Mouse (Mus musculus) right cerebral cortex, adult 2 months (tissue): ENCODE measurements around the gene Ube2q2.
A peak's percentile ranks its signal among the peaks of the same experiment; 100 is the strongest.
"Not testable (repeated sequence)": the region's sequence is repeated elsewhere in the genome, so short reads cannot be mapped to it uniquely, and the experiment has no call there.

Experiments
- DNase-seq, 2 experiments: peaks; one replicate each; pipeline ENCODE4 v3.0.0; 2021 to 2022; ENCODE audit warnings: low spot score in 2 of 2

Gene Ube2q2

DNA sequence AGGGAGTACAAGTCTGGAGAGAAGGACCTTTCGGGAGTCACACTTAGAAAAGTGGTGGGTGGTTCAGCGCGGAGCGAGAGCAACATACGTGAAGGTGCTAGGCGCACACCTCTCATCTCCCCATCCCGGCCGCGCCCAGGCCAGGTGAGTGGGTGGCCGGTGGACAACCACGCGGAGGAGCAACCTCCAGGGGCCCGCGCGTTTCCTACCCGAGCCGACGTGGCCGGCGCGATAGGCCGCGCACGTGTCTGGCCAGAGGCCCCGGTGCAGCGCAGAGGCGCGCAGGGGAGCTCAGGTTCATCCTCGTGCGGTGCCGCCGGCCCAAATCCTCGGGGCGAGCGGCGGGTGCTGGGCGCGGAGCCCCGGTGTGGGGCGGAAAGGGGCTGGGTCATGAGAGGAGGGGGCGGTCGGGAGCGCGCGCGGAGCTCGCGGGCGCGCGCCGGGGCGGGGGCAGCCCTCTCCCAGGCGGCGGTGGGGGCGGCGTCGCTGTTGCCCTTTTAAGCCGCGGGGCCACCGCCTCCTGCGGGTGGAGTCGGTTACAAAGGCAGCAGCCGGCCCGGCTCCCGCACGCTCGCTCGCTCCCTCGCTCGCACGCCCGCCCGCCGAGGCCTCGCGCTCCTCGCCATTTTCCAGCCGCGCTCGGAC lies at the start of gene Ube2q2:
TSS of gene Ube2q2 (plus strand) at position 1 of the 645 bp plus-strand sequence.
- DNase-seq = peak; percentile 52 to 63

DNA sequence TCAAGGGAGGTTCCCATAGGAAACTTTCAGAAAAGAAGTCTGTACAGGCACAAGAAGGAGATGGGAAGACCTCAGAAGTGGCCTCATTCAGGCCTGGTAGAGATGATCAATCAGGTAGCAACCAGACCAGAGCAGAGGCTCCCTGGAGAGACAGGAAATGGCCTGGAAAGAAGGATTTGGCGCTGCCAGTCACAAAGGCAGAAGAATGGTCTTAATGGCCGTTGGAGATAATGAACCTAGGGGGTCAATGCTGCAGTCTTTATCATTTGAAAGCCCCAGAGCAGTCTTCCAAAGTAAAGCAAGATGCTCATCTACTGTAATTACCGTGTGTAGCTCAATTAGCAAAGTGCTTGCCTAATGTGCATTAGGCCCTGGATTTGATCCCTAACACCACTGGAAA lies 47.5 kb upstream of the Ube2q2 start:
- DNase-seq = no peak

DNA sequence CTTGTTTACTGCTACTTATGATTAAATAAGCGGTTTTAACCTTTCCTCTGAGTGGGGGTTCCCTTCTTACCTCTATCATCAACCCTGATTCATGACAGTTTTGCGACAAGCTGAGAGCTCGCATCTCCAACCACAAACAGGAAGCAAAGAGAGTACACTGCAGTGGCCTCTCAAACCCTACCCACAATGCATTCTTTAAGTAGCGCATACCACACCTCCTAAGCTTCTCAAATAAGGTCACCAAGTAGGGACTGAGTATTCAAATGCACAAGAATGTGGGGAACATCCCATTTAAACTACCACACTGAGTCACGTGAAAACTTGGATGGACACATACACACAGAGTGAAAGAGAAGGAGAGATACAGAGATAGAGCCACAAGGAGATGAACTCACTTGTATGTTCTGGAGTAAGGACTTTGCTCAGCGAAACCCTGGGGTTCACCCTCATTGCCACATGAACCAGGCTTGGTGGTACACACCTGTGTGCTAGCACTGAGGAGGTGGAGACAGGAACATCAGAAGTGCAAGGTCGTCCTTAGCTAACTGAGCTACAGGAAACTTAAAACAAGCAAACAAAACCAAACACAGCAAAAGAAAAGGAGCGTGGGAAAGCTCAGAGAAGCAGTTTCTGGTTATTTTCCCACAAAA lies 46.3 kb upstream of the Ube2q2 start:
- no peak for DNase-seq

DNA sequence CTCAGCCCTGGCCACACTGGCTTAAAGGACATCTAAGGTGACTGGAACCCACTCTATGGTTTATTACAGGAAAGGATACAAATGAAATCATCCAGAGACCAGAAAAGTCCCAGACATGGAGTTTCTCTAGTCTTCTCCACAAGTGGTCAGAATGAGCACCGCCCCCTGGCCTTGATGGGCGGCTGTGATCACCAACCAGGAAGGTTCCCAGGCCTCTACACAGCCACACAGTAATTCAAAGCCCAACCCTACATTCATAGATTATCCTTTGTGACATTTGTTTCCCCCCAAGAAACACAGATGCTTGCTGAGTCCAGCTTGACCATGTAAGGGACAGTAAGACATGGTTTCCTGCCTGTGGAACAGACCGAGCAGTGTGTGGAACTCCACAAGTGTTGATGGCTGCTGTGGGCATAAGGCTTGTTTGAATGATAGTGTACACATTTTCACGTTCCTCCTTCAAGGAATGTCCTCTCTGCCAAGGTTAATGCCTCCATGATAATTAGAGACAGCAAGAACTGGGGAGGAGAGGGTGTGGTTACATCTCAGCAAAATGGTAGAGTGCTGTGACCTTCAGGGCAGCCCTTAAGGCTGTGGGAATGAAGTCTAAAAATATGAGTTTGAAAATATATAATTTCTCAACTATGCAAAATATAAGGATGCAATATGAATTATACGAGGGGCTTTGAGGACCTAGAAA lies 45.6 kb upstream of the Ube2q2 start:
- no peak for DNase-seq

DNA sequence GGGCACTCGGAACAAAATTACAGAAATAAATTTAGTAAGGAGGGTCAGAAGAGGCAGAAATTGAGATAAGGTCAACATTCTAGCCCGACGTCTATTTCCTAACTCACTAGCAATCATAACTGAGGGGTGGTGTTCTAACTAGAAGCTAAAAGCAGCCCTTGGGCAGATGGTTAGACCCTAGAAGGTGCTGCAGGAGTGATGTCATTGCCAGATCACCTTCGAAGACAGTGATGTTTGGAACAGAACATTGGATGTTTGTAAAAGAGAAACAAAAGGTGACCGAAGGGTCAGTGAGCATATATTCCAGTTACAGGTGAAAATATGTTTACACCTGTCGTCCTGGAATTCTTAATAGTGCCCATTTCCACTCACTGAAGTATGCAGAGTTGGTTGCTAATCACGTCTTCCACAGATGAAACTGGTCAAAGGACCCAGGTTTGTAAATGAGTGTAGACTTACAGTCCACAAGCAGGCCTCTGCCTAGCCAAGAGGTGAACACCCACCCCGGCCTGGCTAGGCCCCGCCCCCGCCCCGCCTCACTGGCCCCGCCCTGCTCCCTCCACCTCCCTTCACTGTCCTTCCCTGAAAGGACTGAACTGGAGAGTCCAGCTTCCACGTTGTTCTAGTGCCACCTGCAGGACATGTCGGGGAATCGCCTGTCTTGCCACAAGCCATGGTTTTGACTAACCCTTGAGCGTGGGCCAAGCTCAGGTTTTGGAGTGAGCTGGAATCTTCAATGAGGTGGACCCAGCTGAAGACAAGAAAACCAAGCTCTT lies 38.4 kb upstream of the Ube2q2 start:
- peak; percentile 90 to 93 for DNase-seq

DNA sequence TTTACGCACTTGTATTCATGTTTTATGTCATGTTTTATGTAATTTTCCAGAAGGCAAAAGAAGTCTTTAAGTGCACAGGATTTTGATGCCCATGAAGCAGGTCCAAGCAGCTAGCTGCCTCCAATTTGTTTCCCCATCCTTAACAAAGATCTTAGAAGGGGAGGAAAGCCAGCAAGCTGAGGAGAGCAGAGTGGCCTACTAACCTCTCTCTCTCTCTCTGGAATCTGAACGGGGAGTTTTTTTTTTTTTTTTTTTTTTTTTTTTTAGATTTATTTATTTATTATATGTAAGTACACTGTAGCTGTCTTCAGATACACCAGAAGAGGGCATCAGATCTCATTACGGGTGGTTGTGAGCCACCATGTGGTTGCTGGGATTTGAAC lies 37.8 kb upstream of the Ube2q2 start:
- not testable (repeated sequence) for DNase-seq

DNA sequence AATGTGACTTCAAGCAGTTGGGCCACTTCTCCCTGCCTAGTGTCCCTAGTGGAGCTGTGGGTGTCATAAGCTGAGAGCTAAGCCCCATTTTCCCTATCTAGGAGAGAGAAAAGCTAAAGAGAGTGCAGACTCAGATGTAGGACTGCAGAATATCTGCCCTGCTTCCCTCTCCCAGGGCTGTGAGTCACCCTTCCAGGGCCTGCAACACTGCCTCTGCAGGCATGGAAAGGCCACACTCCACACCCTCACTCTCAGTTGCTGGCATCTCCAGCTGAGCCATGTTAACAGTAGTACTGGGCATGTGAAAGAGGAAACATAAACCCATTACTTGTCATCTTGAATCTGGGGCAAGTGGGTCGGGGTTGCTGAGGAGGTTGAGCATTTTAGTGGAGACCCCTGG lies 33.9 kb upstream of the Ube2q2 start:
- no peak for DNase-seq

DNA sequence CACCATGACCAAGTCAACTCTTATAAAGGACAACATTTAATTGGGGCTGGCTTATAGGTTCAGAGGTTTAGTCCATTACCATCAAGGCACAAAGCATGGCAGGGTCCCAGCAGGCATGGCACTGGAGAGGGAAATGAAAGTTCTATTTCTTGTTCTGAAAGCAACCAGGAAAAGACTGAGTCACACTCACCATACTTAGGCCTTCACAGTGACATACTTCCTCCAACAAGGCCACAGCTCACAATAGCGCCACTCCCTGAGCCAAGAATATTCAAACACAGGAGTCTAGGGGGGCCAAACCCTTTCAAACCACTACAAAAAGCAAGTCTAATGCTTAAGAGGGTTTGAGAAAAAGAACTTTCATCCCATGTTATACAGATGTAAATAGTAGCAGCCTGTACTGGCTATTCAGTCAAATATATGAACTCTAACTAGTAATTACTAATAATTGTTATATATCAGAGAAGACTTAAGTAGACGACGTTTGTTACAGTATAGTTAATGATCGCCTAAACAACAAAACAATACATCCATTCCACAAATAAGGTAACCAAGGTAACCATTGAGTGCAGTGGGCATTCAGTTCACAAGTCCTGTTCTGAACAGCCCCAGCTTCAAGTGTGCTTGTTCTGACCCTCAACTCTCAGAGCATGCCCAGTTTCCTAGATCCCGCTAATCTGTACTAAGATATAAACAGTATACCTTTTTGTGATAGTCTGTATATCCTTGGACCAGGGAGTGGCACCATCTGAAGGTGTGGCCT lies 31.2 kb upstream of the Ube2q2 start:
- no peak for DNase-seq

DNA sequence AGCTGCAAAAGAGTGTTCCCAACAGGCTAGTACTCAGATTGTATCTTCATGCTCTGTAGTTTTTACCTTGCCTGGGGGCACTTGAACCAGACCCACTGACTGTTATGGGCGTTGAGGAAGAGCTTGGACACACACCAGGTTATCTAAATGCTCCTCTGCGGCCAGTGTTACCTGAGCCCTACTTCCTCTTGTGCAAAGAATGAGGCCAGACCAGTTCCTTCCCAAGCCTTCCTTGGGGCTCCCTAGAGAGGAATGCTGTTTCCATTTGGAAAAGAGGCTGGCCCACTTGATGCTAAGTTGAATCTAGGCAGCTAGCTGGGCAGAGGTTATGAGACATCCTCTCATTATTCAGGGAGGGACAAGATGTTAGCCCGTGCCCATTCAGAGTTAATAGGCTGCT lies 26.1 kb upstream of the Ube2q2 start:
- no peak for DNase-seq

DNA sequence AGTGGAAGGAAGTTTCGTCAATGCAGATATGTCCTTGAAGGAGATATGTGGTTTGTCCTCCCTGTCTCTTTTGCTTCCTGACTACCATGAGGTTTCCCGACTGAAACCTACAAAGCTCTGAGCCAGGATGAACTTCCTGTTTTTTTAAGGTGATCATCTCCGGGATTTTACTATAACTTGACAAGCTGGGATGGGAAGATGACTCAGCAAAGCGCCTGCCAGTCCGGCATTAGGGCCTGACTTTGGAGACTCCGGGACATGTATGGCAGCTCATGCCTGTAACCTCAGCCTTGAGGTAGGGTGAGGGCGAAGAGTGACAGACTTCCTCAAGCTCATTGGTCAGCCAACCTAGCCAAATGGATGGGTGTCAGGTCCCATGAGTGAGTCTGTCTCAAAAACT lies 22.9 kb upstream of the Ube2q2 start:
- DNase-seq = no peak

DNA sequence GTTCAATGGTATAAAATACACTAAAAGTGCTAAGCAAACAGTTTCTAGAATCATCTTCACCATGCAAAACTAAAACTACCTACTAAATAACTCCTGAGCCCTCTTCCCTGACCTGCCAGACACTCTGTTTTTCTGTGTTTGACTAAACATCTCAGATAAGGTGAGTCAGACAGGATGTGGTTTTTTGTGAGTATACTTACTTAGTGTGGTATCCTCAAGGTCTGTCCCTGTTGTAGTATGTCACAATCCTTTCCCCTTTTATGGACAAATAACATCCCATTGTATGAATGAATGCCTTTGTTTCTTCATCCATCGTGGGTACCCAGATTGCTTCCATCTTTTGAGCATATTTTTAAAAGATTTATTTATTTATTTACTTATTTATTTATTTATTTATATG lies 22.4 kb upstream of the Ube2q2 start:
- no peak for DNase-seq

DNA sequence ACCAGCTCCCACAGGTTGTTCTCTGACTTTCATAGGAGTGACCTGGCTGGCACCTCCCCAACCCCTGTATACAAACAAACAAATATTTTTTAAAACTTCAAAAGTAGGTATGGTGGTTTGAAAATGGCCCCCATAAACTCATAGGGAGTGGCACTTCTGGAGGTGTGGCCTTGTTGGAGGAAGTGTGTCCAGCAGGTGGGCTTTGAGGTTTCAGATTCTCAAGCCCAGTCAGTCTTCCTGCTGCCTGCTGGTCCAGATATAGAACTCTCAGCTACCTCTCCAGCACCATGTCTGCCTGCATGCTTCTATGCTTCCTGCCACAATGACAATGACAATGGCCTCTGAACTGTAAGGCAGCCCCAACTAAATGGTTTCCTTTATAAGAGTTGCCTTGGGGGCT lies 16.8 kb upstream of the Ube2q2 start:
- DNase-seq = no peak

DNA sequence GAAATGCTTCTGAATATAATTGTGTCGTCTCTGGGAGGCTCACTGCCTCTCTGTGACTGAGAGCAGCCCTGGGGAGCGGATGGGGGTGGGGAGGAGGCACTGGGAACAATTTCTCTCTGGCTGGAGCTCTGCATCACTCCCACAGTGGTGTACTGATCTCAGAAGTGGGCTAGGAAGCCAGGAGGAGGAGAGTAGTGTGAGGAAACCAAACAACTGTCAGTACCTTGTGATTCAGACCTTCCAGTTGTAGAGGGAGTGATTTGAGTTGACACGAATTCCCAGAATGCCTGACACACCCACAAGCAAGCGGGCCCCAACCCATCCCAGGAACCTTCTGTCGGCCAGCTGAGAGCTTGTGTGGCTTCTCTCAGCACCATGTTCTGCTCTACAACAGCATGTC lies 12.1 kb upstream of the Ube2q2 start:
- peak; percentile 33 to 40 for DNase-seq

DNA sequence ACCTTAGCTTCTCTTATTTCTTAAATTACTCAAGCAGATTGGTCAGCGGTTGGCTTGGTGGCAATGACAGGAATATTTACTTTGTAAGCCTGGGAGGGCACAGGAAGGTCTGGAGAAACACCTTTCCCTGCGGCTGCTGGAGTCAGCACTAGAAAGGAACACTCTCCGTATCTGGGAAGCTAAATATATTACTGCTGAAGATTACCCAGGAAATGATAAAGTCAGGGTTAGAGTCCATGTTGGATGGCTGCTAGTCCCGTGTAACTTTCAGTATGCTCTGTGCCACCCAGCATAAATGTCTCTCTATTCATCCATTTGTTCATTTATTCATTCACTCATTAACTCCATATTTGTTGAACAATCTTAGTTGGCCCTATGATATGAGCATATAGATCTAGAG lies 11.5 kb upstream of the Ube2q2 start:
- DNase-seq = no peak

DNA sequence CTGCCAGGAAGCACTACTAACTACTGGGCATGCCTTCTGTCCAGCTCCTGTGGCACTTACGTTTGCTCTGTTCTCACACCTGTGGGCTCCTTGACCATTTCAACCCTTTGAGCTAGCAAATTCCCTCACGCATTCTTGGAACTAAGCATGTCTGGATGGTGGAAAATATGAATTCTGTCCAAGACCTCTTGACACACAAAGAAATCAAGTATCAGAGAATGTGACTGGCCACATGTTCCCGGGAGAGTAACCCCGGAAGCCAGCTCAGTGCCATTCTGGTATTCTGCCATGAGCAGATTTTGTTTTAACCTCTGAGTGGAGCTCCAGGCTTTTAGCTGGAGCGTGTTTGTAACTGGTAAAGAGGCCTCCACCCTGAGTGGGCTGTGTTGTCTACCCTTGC lies 8.7 kb upstream of the Ube2q2 start:
- DNase-seq = no peak

DNA sequence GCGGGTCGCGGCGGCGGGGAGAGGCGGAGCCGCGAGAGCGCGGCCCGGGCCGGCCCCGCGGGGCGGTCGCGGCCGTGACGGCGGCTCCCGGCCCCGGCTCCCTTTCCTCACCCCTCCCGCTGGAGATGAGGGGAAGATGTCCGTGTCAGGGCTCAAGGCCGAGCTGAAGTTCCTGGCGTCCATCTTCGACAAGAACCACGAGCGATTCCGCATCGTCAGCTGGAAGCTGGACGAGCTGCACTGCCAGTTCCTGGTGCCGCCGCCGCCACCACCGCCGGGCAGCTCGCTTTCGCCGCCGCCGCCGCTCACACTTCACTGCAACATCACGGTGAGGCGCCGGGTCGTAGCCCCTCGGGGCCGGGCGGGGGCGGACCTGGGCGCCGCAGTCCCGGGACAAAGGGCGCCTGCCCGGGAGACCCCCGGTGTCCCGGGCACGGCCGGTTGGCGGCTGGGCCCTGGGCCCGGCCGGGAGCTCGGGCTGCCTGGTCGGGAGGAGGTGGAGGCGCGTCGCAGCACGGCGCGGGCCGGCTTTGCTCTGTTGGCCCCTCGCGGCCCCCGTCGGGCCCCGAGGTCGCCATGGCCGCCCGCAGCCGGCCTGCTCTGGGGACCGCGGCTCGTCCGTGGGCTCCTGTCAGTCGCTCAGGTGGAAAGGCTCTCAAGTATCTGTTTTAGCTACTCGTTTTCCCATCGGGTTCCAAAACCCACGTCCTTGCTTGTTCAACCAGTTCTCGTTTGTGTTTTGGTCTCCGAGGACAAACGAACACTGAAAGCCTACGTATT lies 1.0 kb downstream of the Ube2q2 start:
- peak; percentile 38 to 59 for DNase-seq

DNA sequence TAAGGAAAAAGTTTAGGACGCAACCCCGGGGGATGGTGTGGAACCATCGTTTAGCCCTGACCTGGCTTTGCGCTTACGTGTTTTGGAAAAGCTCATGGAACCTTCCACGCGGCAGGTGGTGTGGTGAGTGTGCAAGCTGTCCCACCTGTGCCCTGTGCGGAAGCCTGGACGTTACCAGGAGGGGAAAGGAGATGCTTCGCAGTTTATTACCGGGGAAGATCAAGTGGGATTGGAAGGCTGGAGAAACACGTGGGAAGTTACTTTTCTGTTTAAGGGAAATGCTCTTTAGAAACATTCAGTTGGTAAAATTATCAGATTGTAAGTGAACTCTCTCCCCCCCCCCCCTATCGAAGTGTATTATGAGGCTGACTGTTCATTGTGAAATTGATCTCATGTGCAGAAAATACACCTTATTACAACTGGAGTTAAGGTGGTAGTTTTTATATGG lies 1.6 kb downstream of the Ube2q2 start:
- peak in 1 of 2 experiments; percentile 20 for DNase-seq

DNA sequence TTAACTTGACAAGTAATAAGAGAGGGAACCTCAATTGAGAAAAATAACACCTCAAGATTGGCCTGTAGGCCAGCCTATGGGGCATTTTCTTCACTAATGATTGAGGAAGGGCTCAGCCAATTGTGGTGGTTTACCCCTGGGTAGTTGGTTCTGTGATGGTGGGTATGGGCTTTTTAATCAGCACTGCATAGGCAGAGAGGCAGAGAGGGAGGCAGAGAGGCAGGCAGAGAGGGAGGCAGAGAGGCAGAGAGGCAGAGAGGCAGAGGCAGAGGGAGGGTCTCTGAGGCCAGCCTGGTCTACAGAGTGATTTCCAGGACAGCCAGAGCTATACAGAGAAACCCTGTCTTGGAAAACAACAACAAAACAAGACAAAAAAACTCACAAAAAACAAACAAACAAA lies 2.4 kb downstream of the Ube2q2 start:
- no peak for DNase-seq

DNA sequence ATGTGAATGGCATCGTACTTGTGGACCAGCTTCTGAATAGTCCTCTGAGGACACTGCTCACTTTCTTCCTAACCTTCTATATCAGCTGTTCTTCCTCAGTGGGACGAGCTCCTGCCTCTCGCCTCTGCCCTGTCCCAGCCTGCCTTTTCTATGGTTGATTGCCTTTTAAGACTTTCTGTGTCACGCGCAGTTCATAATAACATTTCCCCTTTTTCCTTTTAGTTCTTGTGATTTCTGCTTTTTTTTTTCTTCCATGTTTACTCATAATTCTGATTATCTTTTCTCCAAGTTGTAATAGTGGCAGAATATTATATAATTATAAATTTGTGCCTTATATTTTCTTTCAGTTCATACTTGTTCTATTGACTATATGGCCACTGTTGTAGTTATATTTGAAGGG lies 4.3 kb downstream of the Ube2q2 start:
- DNase-seq = no peak

DNA sequence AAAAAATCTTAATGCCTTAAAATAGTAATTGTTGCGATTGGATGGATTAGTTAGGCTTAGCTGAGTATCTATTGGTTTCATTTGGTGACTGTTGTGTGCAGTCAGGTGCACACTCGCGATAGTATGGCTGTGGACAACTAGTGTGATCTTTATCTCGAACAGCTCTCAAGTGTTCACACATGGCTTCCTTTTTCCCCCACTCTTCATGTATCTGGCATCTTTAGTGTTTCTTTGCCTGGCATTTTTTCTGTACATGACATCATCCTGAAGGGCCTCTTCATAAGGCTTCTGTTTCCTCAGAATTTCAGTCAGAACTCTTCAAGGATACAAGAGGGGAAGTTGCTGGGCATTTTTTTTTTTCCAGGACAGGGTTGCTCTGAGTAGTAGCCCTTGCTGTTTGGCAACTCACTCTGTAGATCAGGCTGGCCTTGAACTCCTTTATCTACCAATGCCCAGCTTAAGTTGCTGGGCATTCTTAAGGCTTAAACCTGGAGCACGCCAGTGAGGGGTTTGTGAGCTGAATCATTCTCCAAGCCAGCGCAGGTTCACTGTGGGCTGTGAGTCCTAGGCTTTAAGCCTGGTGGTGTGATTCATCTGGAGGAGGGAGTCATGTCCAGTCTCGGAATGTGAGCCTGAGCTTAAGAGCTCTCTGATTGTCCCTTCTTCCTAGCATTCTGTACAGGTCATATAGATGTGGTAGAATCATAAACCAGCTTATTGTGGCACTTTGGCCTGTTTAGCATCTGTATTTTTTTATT lies 22.2 kb downstream of the Ube2q2 start:
- no peak for DNase-seq
